In the genomic region with DNA sequence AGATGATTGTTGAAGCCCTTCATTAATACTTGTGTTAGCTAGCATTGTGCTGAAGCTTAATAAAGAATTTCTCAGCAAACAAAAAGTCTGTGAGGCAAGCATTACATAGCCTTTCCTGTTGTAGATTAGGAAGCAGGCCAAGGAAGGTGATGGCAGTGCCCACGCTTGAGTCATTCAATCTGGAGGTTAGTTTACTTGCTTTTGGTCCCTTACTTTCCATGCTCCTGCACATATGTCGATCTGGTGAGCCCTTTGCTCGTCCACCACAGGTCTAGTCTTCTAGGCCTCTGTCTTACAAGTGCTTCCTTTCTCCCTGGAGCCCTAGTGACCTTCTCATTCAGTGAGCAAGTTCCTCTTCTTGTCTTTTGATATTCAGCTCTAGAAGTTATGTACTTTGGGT, we compare ENCODE assay signal across 29 mouse cellular contexts.
DNase-seq lines count a peak whose midpoint lies in the region; ATAC-seq and TF ChIP-seq lines count a peak whose summit lies in the region.
"Had no signal": no experiment of that assay in that cellular context is flagged by ENCODE, and none has a peak within 500 bp of the region (broad histone marks: within the 10 kb centered on the region; RNA-seq: fewer than 3 reads in every experiment).

No protein-coding gene starts in this region.

- no peaks in the 10 kb centered on the region for H3K9me3 ChIP-seq in intestine, embryonic 16.5 days (ENCODE audit: control insufficient read depth, low read length)
- H3K9me3 ChIP-seq: embryonic facial prominence, embryonic 10.5 days; embryonic facial prominence, embryonic 15.5 days; forebrain, embryonic 13.5 days; heart, embryonic 10.5 days; heart, embryonic 15.5 days; limb, embryonic 13.5 days; stomach, embryonic 15.5 days had no signal

- no peak for TF ChIP-seq POLR2A in bone marrow macrophage, adult 2 months (IDR thresholded peaks at IDR 0.05; ENCODE audit: borderline replicate concordance, low read depth, low read length)

- no peaks in the 10 kb centered on the region for H3K27me3 ChIP-seq in intestine, embryonic 16.5 days (replicated peaks; ENCODE audit: control insufficient read depth, insufficient read depth, low read length)
- H3K27me3 ChIP-seq: embryonic facial prominence, embryonic 15.5 days; forebrain, embryonic 13.5 days; heart, embryonic 15.5 days; limb, embryonic 13.5 days; stomach, embryonic 15.5 days had no signal

- 88% methylated on average over 3 of the region's 3 CpGs for WGBS in intestine, embryonic 16.5 days

- peak; percentile 67; the same call in 1 of the 2 replicates for ATAC-seq in frontal cortex, adult (ENCODE audit: low TSS enrichment)
- ATAC-seq in intestine, embryonic 16.5 days: no peak
- ATAC-seq: CD4-positive, CD25-positive, alpha-beta regulatory T cell, adult 4 months; forebrain, embryonic 13.5 days; hindbrain, embryonic 16.5 days; liver, postnatal 0 days had no signal

- H3K4me2 ChIP-seq in intestine, embryonic 16.5 days (ENCODE audit: low read depth, low read length): no peak overlapping the region
- H3K4me2 ChIP-seq: embryonic facial prominence, embryonic 15.5 days; forebrain, embryonic 13.5 days; heart, embryonic 15.5 days; limb, embryonic 13.5 days; liver, embryonic 11.5 days; stomach, embryonic 15.5 days had no signal

- peaks cover 19% of the 10 kb centered on the region for H3K4me1 ChIP-seq in bone marrow macrophage, adult 2 months (ENCODE audit: control insufficient read depth, insufficient read depth, low read length)
- no peaks in the 10 kb centered on the region for H3K4me1 ChIP-seq in intestine, embryonic 16.5 days (ENCODE audit: control insufficient read depth, insufficient read depth, low read length)
- H3K4me1 ChIP-seq: embryonic facial prominence, embryonic 10.5 days; embryonic facial prominence, embryonic 15.5 days; forebrain, embryonic 13.5 days; heart, embryonic 10.5 days; heart, embryonic 15.5 days; limb, embryonic 13.5 days; stomach, embryonic 15.5 days had no signal

- H3K36me3 ChIP-seq in intestine, embryonic 16.5 days (ENCODE audit: control insufficient read depth, insufficient read depth, low read length): peaks cover 9% of the 10 kb centered on the region

- no peak overlapping the region for H3K9ac ChIP-seq in intestine, embryonic 16.5 days (ENCODE audit: low read depth, low read length)
- H3K9ac ChIP-seq: embryonic facial prominence, embryonic 15.5 days; forebrain, embryonic 13.5 days; heart, embryonic 15.5 days; limb, embryonic 13.5 days; liver, postnatal 0 days; stomach, embryonic 15.5 days had no signal

- no peak overlapping the region for H3K4me3 ChIP-seq in bone marrow macrophage, adult 2 months (ENCODE audit: insufficient read depth, low read length)
- H3K4me3 ChIP-seq in intestine, embryonic 16.5 days (ENCODE audit: low read length): no peak overlapping the region
- H3K4me3 ChIP-seq: embryonic facial prominence, embryonic 10.5 days; embryonic facial prominence, embryonic 15.5 days; forebrain, embryonic 13.5 days; heart, embryonic 10.5 days; heart, embryonic 15.5 days; limb, embryonic 13.5 days; stomach, embryonic 15.5 days had no signal

- no peak for TF ChIP-seq CTCF in bone marrow macrophage, adult 2 months (IDR thresholded peaks at IDR 0.05; ENCODE audit: low read depth, low read length)

- no peak for DNase-seq in frontal cortex, postnatal 10 days (ENCODE audit: low spot score in 2 of 2)
- DNase-seq in right cerebral cortex, adult 18-20 months: peak; percentile 48
- DNase-seq in right cerebral cortex, postnatal 4 days: no peak
- DNase-seq in telencephalon, adult 2 months (ENCODE audit: low read depth, low spot score): peak; percentile 21
- no peak for DNase-seq in urinary bladder, postnatal 25 days (ENCODE audit: low spot score)
- DNase-seq: adrenal gland, adult 2 months; cerebellum, adult 8-10 months; cerebellum, postnatal 25 days; kidney, adult 2 months; kidney, postnatal 4 days; liver, postnatal 0 days; lung, postnatal 10 days; midbrain, embryonic 14.5 days; thymus, adult 18-20 months; thymus, postnatal 25 days had no signal

- H3K27ac ChIP-seq in bone marrow macrophage, adult 2 months (ENCODE audit: insufficient read depth, low read depth, low read length): peak overlapping the region; percentile 54
- H3K27ac ChIP-seq in intestine, embryonic 16.5 days (ENCODE audit: low read length): no peak overlapping the region
- H3K27ac ChIP-seq: embryonic facial prominence, embryonic 10.5 days; embryonic facial prominence, embryonic 15.5 days; forebrain, embryonic 13.5 days; heart, embryonic 10.5 days; heart, embryonic 15.5 days; kidney, postnatal 0 days; limb, embryonic 13.5 days; stomach, embryonic 15.5 days had no signal

Comparison
In these comparisons a context has a peak if more than half of its experiments do, and no peak if none do; other contexts are left out.
1. DNase-seq: peak in right cerebral cortex, adult 18-20 months (single experiment) and telencephalon, adult 2 months (single experiment); none in frontal cortex, postnatal 10 days (0 of 2), right cerebral cortex, postnatal 4 days (single experiment) and urinary bladder, postnatal 25 days (single experiment).